Comparison of ENCODE assay signal across 12 mouse cellular contexts in the genomic region with DNA sequence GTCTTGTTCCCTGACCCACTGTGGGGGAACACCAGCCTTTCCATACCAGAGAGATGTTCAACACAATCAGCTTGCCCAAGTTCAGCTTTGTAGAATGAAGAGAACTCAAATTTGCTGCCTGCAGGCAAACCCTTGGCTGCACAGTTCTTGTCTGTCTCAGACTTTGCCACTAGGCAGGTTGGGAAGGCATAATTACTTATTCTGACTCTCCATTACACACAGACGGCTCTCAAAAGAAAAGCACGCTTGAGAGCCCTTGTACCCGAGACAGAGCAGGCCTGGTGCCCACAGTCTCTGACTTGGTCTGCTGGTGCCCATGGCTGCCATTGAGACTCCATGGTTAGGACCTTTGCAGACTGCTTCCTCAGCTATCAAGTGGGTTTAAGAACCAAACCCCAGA. TPM values are rescaled to one million over a fixed set of nuclear protein-coding genes. Genes with fewer than 3 reads are reported as not detected.
A peak's percentile ranks its signal among the peaks of the same experiment; 100 is the strongest.
DNase-seq lines count a peak whose midpoint lies in the region; ATAC-seq and TF ChIP-seq lines count a peak whose summit lies in the region.
"Had no signal": no experiment of that assay in that cellular context is flagged by ENCODE, and none has a peak within 500 bp of the region (broad histone marks: within the 10 kb centered on the region; RNA-seq: fewer than 3 reads in every experiment).

No protein-coding gene starts in this region.

- no peaks in the 10 kb centered on the region for H3K36me3 ChIP-seq in intestine, embryonic 14.5 days (ENCODE audit: control insufficient read depth, insufficient read depth, low read length)
- no peaks in the 10 kb centered on the region for H3K36me3 ChIP-seq in intestine, embryonic 16.5 days (ENCODE audit: control insufficient read depth, insufficient read depth, low read length)
- H3K36me3 ChIP-seq in forebrain, embryonic 10.5 days (replicated peaks): 0 out of 2 replicates have a peak, but pooled peaks cover 3% of the 10 kb centered on the region
- H3K36me3 ChIP-seq in hindbrain, postnatal 0 days (ENCODE audit: insufficient read depth, low read length): no peaks in the 10 kb centered on the region
- peaks cover under 1% of the 10 kb centered on the region; the same call in 1 of the 2 replicates for H3K36me3 ChIP-seq in neural tube, embryonic 13.5 days
- no peaks in the 10 kb centered on the region for H3K36me3 ChIP-seq in thymus, adult 2 months (ENCODE audit: control insufficient read depth, insufficient read depth, low read length)
- H3K36me3 ChIP-seq: embryonic facial prominence, embryonic 12.5 days had no signal

- WGBS in intestine, embryonic 14.5 days: 52% methylated on average over 3 of the region's 3 CpGs
- 67% methylated on average over 3 of the region's 3 CpGs for WGBS in intestine, embryonic 16.5 days
- 16% methylated on average over 3 of the region's 3 CpGs for WGBS in forebrain, embryonic 10.5 days
- 18% methylated on average over 3 of the region's 3 CpGs for WGBS in hindbrain, postnatal 0 days
- WGBS in neural tube, embryonic 13.5 days: 10% methylated on average over 3 of the region's 3 CpGs
- 95% methylated on average over 3 of the region's 3 CpGs for WGBS in thymus, adult 2 months

- no peaks in the 10 kb centered on the region for H3K27me3 ChIP-seq in intestine, embryonic 14.5 days (replicated peaks; ENCODE audit: control insufficient read depth, insufficient read depth, low read length)
- H3K27me3 ChIP-seq in intestine, embryonic 16.5 days (replicated peaks; ENCODE audit: control insufficient read depth, insufficient read depth, low read length): no peaks in the 10 kb centered on the region
- peaks cover 73% of the 10 kb centered on the region for H3K27me3 ChIP-seq in forebrain, embryonic 10.5 days (ENCODE audit: poor library complexity, severe bottlenecking)
- no peaks in the 10 kb centered on the region for H3K27me3 ChIP-seq in hindbrain, postnatal 0 days (ENCODE audit: insufficient read depth, low read length)
- no peaks in the 10 kb centered on the region for H3K27me3 ChIP-seq in neural tube, embryonic 13.5 days
- H3K27me3 ChIP-seq in thymus, adult 2 months (ENCODE audit: control insufficient read depth, insufficient read depth, low read length): no peaks in the 10 kb centered on the region
- H3K27me3 ChIP-seq: embryonic facial prominence, embryonic 12.5 days had no signal

- TF ChIP-seq CTCF in hindbrain, postnatal 0 days (IDR thresholded peaks at IDR 0.05; ENCODE audit: low read depth): no peak
- TF ChIP-seq CTCF in thymus, adult 2 months (IDR thresholded peaks at IDR 0.05; ENCODE audit: borderline replicate concordance, control insufficient read depth, extremely low read depth, insufficient read depth, low read length, poor library complexity): no peak

- H3K4me1 ChIP-seq in intestine, embryonic 14.5 days (replicated peaks; ENCODE audit: control insufficient read depth, insufficient read depth, low read length): peaks cover 3% of the 10 kb centered on the region; the same call in 1 of the 2 replicates
- H3K4me1 ChIP-seq in intestine, embryonic 16.5 days (ENCODE audit: control insufficient read depth, insufficient read depth, low read length): no peaks in the 10 kb centered on the region
- peaks cover 28% of the 10 kb centered on the region for H3K4me1 ChIP-seq in forebrain, embryonic 10.5 days
- 0 out of 2 replicates have a peak, but pooled peaks cover 5% of the 10 kb centered on the region for H3K4me1 ChIP-seq in hindbrain, postnatal 0 days (ENCODE audit: insufficient read depth, low read length)
- peaks cover 22% of the 10 kb centered on the region for H3K4me1 ChIP-seq in neural tube, embryonic 13.5 days (replicated peaks)
- H3K4me1 ChIP-seq in thymus, adult 2 months (replicated peaks; ENCODE audit: control insufficient read depth, insufficient read depth, low read length): no peaks in the 10 kb centered on the region

- no peak overlapping the region for H3K27ac ChIP-seq in intestine, embryonic 14.5 days (ENCODE audit: low read depth)
- no peak overlapping the region for H3K27ac ChIP-seq in intestine, embryonic 16.5 days (ENCODE audit: low read length)
- peak overlapping the region; percentile 79 for H3K27ac ChIP-seq in forebrain, embryonic 10.5 days
- peak overlapping the region; percentile 51; the same call in 1 of the 2 replicates for H3K27ac ChIP-seq in hindbrain, postnatal 0 days
- H3K27ac ChIP-seq in neural tube, embryonic 13.5 days (replicated peaks): peak overlapping the region; percentile 64; the same call in 1 of the 2 replicates
- H3K27ac ChIP-seq in thymus, adult 2 months (ENCODE audit: control insufficient read depth, insufficient read depth, low read length): no peak overlapping the region
- H3K27ac ChIP-seq: embryonic facial prominence, embryonic 12.5 days; macrophage had no signal

- H3K4me2 ChIP-seq in intestine, embryonic 14.5 days (ENCODE audit: low read length): no peak overlapping the region
- no peak overlapping the region for H3K4me2 ChIP-seq in intestine, embryonic 16.5 days (ENCODE audit: low read depth, low read length)
- no peak overlapping the region for H3K4me2 ChIP-seq in hindbrain, postnatal 0 days (ENCODE audit: low read depth, low read length)
- H3K4me2 ChIP-seq in neural tube, embryonic 13.5 days: no peak overlapping the region

- no peak for ATAC-seq in intestine, embryonic 14.5 days (replicated peaks; ENCODE audit: low FRiP score, low TSS enrichment, low read depth)
- no peak for ATAC-seq in intestine, embryonic 16.5 days
- peak; percentile 70 for ATAC-seq in hindbrain, postnatal 0 days
- ATAC-seq in neural tube, embryonic 13.5 days (ENCODE audit: low read depth): peak; percentile 26; the same call in 1 of the 2 replicates

- no peak overlapping the region for H3K9ac ChIP-seq in intestine, embryonic 14.5 days (ENCODE audit: low read length)
- H3K9ac ChIP-seq in intestine, embryonic 16.5 days (ENCODE audit: low read depth, low read length): no peak overlapping the region
- no peak overlapping the region for H3K9ac ChIP-seq in hindbrain, postnatal 0 days (replicated peaks; ENCODE audit: low read length)
- H3K9ac ChIP-seq in neural tube, embryonic 13.5 days: no peak overlapping the region
- H3K9ac ChIP-seq: embryonic facial prominence, embryonic 12.5 days had no signal

- no peak overlapping the region for H3K4me3 ChIP-seq in intestine, embryonic 14.5 days (ENCODE audit: low read depth, low read length)
- no peak overlapping the region for H3K4me3 ChIP-seq in intestine, embryonic 16.5 days (ENCODE audit: low read length)
- peak overlapping the region; percentile 34; the same call in 1 of the 2 replicates for H3K4me3 ChIP-seq in forebrain, embryonic 10.5 days
- no peak overlapping the region for H3K4me3 ChIP-seq in hindbrain, postnatal 0 days (ENCODE audit: low read length)
- no peak overlapping the region for H3K4me3 ChIP-seq in neural tube, embryonic 13.5 days
- H3K4me3 ChIP-seq in thymus, adult 2 months (ENCODE audit: control insufficient read depth, insufficient read depth, low read length): no peak overlapping the region
- H3K4me3 ChIP-seq: embryonic facial prominence, embryonic 12.5 days had no signal

- H3K9me3 ChIP-seq in intestine, embryonic 14.5 days (ENCODE audit: control insufficient read depth, low read length): no peaks in the 10 kb centered on the region
- no peaks in the 10 kb centered on the region for H3K9me3 ChIP-seq in intestine, embryonic 16.5 days (ENCODE audit: control insufficient read depth, low read length)
- no peaks in the 10 kb centered on the region for H3K9me3 ChIP-seq in forebrain, embryonic 10.5 days
- H3K9me3 ChIP-seq in hindbrain, postnatal 0 days (ENCODE audit: low read length): no peaks in the 10 kb centered on the region
- no peaks in the 10 kb centered on the region for H3K9me3 ChIP-seq in neural tube, embryonic 13.5 days
- H3K9me3 ChIP-seq: embryonic facial prominence, embryonic 12.5 days had no signal

- DNase-seq in intestine, embryonic 14.5 days (ENCODE audit: low spot score): peak; percentile 50
- DNase-seq in forebrain, embryonic 10.5 days (ENCODE audit: extremely low spot score, low spot score): no peak
- DNase-seq in hindbrain, postnatal 0 days (ENCODE audit: low spot score): peak; percentile 40
- no peak for DNase-seq in right cerebral cortex, adult 2 months (ENCODE audit: low spot score in 2 of 2)
- DNase-seq in thymus, adult 2 months: no peak
- DNase-seq in urinary bladder, postnatal 4 days (ENCODE audit: low spot score in 2 of 2): no peak
- DNase-seq: B cell, adult 2 months; kidney, postnatal 25 days had no signal

- no peak for TF ChIP-seq POLR2A in thymus, adult 2 months (IDR thresholded peaks at IDR 0.05; ENCODE audit: control insufficient read depth, extremely low read depth, insufficient read depth, low read length, poor library complexity)

RNA-seq across cellular contexts. Expression of gene Shisa3, which starts 26.7 kb away (rescaled TPM):
- 15.2 and 17.1 TPM in 2 replicates for polyA plus RNA-seq in intestine, embryonic 14.5 days (2014; fragmentation: Nextera tagmentation; extraction: Ambion mirVana)
- polyA plus RNA-seq in intestine, embryonic 16.5 days (2015; fragmentation: Nextera tagmentation; extraction: Ambion mirVana): 14.2 and 15.1 TPM in 2 replicates
- polyA plus RNA-seq in forebrain, embryonic 10.5 days (2016; fragmentation: Nextera tagmentation; extraction: Ambion mirVana): 1.1 and 1.2 TPM in 2 replicates
- total RNA-seq in hindbrain, postnatal 0 days (2014; rRNA removed): 3.1 and 3.2 TPM in 2 replicates
- 1.4 and 1.6 TPM in 2 replicates for polyA plus RNA-seq in hindbrain, postnatal 0 days (2015; fragmentation: Nextera tagmentation; extraction: Ambion mirVana)
- 4.3 and 4.5 TPM in 2 replicates for polyA plus RNA-seq in neural tube, embryonic 13.5 days (2015; fragmentation: Nextera tagmentation; extraction: Ambion mirVana)
- 0.53 and 0.68 TPM in 2 replicates for polyA plus RNA-seq in thymus, adult 2 months (2012; rRNA removed)
- polyA plus RNA-seq: macrophage had no signal

Comparison
In these comparisons a context has a peak if more than half of its experiments do, and no peak if none do; other contexts are left out.
1. ATAC-seq: peak in hindbrain, postnatal 0 days (single experiment) and neural tube, embryonic 13.5 days (single experiment); none in intestine, embryonic 14.5 days (single experiment) and intestine, embryonic 16.5 days (single experiment).
2. DNase-seq: peak in intestine, embryonic 14.5 days (single experiment) and hindbrain, postnatal 0 days (single experiment); none in forebrain, embryonic 10.5 days (single experiment), right cerebral cortex, adult 2 months (0 of 2), thymus, adult 2 months (single experiment) and urinary bladder, postnatal 4 days (0 of 2).
3. H3K27ac ChIP-seq: peak in forebrain, embryonic 10.5 days (single experiment), hindbrain, postnatal 0 days (single experiment) and neural tube, embryonic 13.5 days (single experiment); none in intestine, embryonic 14.5 days (single experiment), intestine, embryonic 16.5 days (single experiment) and thymus, adult 2 months (single experiment).